Mouse (Mus musculus) embryonic facial prominence, embryonic 13.5 days (tissue): ENCODE data around the gene Pbdc1. TPM values are rescaled to one million over a fixed set of nuclear protein-coding genes. Genes with fewer than 3 reads are reported as not detected.
A peak's percentile ranks its signal among the peaks of the same experiment; 100 is the strongest.
"Not testable (repeated sequence)": the region's sequence is repeated elsewhere in the genome, so short reads cannot be mapped to it uniquely, and the experiment has no call there.

Source experiments
- ATAC-seq: fragments of 200-750 bp; cut with Nextera tagmentation; 2 replicates; pipeline ENCODE4 v1.8.0; 2017; ENCODE audit warnings: low read depth; ENCODE audit not compliant: insufficient number of reproducible peaks, insufficient read depth, low FRiP score, low TSS enrichment
- H3K27ac ChIP-seq: fragments of 300-500 bp; sonication (generic); 2 replicates; pipeline ENCODE4 v1.5.1; 2015; ENCODE audit warnings: moderate library complexity, mild to moderate bottlenecking, inconsistent platforms
- H3K27me3 ChIP-seq: fragments of 300-500 bp; sonication (generic); 2 replicates; pipeline ENCODE4 v1.6.1; 2015; ENCODE audit warnings: mild to moderate bottlenecking, inconsistent platforms
- H3K36me3 ChIP-seq: fragments of 300-500 bp; sonication (generic); 2 replicates; pipeline ENCODE4 v1.6.1; 2015; ENCODE audit warnings: mild to moderate bottlenecking, inconsistent platforms
- H3K4me1 ChIP-seq: fragments of 300-500 bp; sonication (generic); 2 replicates; pipeline ENCODE4 v1.6.1; 2015; ENCODE audit warnings: inconsistent platforms
- H3K4me2 ChIP-seq: fragments of 300-500 bp; sonication (generic); 2 replicates; pipeline ENCODE4 v1.6.1; 2015; ENCODE audit warnings: moderate library complexity, mild to moderate bottlenecking, inconsistent platforms
- H3K4me3 ChIP-seq: fragments of 300-500 bp; sonication (generic); 2 replicates; pipeline ENCODE4 v1.5.1; 2015; ENCODE audit warnings: mild to moderate bottlenecking, inconsistent platforms
- H3K9ac ChIP-seq: fragments of 300-500 bp; sonication (generic); 2 replicates; pipeline ENCODE4 v1.6.1; 2015; ENCODE audit warnings: mild to moderate bottlenecking, inconsistent platforms
- H3K9me3 ChIP-seq: fragments of 300-500 bp; sonication (generic); 2 replicates; pipeline ENCODE4 v1.6.1; 2016; ENCODE audit warnings: inconsistent platforms
- WGBS: fragments of 180-500 bp; shearing (Covaris S2); methylation state at CpG from one replicate; pipeline ENCODE4 v1.1.7; 2015; ENCODE audit warnings: mixed read lengths; 5-methylcytosine and 5-hydroxymethylcytosine counted together
- polyA plus RNA-seq: library from polyadenylated mRNA; unstranded; fragments of >200 nt; fragmentation: Nextera tagmentation; extraction: Ambion mirVana; gene quantifications from 2 replicates; pipeline ENCODE4 v1.2.1, GENCODE M21; 2015

Gene Pbdc1
- 70.2 and 70.8 TPM in 2 replicates for polyA plus RNA-seq

DNA sequence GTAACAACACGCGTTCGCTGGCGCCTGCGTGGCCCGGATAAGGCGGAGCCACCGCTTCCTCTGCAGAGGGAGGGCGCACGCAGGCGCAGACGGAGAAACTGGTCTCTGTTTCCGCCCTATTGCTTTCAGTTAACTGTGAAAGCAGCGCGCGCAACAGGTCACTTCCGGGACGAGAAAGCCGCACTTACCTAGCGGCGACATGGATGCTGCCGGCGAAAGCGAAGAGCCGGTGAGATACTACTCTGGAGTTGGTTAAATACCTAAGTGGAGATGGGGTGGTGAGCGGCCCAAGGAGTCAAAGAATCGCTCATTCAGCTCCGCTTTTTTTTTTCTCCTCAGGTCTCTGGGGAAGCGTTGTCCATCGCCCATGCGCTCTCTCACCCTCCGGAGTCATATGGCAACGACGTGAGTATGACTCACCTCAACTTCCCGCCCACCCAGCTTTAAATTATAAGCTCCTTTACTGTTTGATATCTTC lies at the start of gene Pbdc1:
TSS of gene Pbdc1 (plus strand) at position 142 of the 478 bp plus-strand sequence.
- Histone ChIP-seq H3K4me1 (no peaks in the 10 kb centered on the region), H3K27ac (no peak within 1 kb of the TSS), H3K4me3 (peak within 1 kb of the TSS; percentile 56), H3K9me3 (no peaks in the 10 kb centered on the region), H3K4me2 (peak within 1 kb of the TSS; percentile 67), H3K27me3 (no peaks in the 10 kb centered on the region), H3K9ac (peak within 1 kb of the TSS; percentile 71), H3K36me3 (peaks cover 12% of the 10 kb centered on the region; the same call in 1 of the 2 replicates)
- WGBS, result 1% methylated on average over 35 of the region's 35 CpGs
- peak; percentile 93 for ATAC-seq

DNA sequence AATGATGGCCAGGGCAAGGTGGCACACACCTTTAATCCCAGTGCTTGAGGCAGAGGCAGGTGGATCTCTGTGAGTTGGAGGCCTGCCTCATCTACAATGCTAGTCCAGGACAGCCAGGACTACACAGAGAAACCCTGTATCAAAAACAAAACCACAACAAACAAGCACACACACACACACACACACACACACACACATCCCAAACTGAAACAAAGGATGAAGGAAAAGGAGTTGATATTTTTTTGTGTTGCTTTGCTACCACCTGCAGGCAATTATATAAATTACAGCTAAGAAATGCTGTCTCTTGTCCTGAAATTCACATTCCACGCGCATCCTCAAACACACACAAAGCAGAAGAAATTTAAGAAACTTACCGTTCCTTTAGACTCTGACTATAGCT lies 41.9 kb upstream of the Pbdc1 start:
- no peak overlapping the region for H3K4me2 ChIP-seq
- H3K27me3 ChIP-seq, result no peaks in the 10 kb centered on the region
- no peak overlapping the region for H3K27ac ChIP-seq
- 74% methylated on average over 3 of the region's 3 CpGs for WGBS
- H3K4me3 ChIP-seq, result no peak overlapping the region
- H3K9me3 ChIP-seq, result no peaks in the 10 kb centered on the region
- no peak overlapping the region for H3K9ac ChIP-seq
- no peaks in the 10 kb centered on the region for H3K4me1 ChIP-seq
- peaks cover 9% of the 10 kb centered on the region for H3K36me3 ChIP-seq
- ATAC-seq, result no peak

DNA sequence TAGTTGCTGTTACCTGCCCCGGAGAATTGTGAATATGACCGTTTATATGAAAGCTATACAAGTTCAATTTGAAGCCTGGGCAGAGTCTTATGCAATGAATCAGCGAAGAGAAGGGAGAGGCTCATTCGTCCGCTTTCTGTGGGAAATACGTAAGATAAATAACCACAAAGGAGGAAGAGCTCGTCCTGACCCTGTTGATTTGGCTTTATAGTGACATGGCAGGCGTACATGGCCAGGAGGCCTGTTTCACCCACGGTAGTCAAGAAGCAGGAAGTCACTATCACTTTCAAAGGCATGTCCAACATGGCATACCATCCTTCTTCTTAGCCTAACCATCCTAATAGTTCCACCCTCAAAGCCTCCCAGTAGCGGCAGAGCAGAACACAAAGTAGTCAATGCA lies 15.3 kb upstream of the Pbdc1 start:
- Histone ChIP-seq H3K4me1 (peaks cover 6% of the 10 kb centered on the region), H3K4me3 (no peak overlapping the region), H3K27ac (no peak overlapping the region), H3K36me3 (peaks cover 77% of the 10 kb centered on the region), H3K9ac (no peak overlapping the region), H3K4me2 (no peak overlapping the region), H3K27me3 (no peaks in the 10 kb centered on the region), H3K9me3 (no peaks in the 10 kb centered on the region)
- WGBS, result 94% methylated on average over 10 of the region's 10 CpGs
- ATAC-seq, result no peak

GRCm38 (mm10) chrX:105064801-105065200 lies 14.8 kb upstream of the Pbdc1 start:
- no peaks in the 10 kb centered on the region for H3K27me3 ChIP-seq
- no peak for ATAC-seq
- H3K36me3 ChIP-seq, result peaks cover 72% of the 10 kb centered on the region
- no peaks in the 10 kb centered on the region for H3K9me3 ChIP-seq
- no peak overlapping the region for H3K27ac ChIP-seq
- H3K9ac ChIP-seq, result no peak overlapping the region
- no peak overlapping the region for H3K4me3 ChIP-seq
- WGBS, result 91% methylated on average over 4 of the region's 4 CpGs
- no peak overlapping the region for H3K4me2 ChIP-seq
- peaks cover 6% of the 10 kb centered on the region for H3K4me1 ChIP-seq

DNA sequence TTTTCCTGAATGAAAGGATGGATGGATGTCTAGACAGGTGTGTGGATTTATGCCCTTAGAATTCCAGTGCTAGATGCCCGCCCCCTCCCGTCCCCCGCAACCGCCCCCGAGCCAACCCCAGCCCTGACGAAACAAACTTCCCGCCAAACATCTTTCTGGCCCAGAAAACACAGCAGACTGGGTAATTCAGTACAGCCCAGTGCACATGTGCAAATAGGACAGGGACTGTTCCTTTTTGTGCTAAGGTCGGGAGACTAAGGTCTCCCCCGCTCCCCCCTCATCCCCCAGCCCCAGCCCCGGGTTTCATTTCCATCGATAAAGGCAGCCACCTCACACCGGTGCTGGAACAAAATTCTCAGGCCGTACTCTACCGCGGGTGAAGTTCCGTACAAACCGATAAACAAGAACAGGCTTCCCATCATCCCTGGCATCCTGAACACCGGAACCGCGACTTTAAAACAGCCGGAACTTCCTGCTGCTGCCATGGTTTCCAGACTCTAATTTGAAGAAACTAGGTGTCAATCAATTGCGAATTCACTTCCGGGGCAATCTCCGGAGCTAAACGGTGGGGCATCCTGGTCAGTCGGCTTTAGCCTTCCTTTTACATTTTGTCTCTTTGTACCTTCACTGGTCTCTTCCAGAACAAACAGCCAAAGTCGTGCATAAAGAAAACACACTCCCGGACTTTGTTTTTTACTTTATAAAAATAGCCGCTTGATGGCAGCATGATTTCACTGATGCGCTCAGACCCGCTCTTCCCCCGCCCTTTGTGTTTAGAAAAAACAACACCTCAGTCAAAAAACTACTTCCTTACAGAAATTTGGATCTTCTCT lies 9.7 kb upstream of the Pbdc1 start:
- peak; percentile 93 for ATAC-seq
- peaks cover 27% of the 10 kb centered on the region for H3K36me3 ChIP-seq
- H3K27ac ChIP-seq, result peak overlapping the region; percentile 83
- no peaks in the 10 kb centered on the region for H3K27me3 ChIP-seq
- peak overlapping the region; percentile 65 for H3K4me2 ChIP-seq
- peak overlapping the region; percentile 71 for H3K9ac ChIP-seq
- peak overlapping the region; percentile 62 for H3K4me3 ChIP-seq
- no peaks in the 10 kb centered on the region for H3K9me3 ChIP-seq
- WGBS, result 0% methylated on average over 32 of the region's 32 CpGs
- H3K4me1 ChIP-seq, result peaks cover 6% of the 10 kb centered on the region

DNA sequence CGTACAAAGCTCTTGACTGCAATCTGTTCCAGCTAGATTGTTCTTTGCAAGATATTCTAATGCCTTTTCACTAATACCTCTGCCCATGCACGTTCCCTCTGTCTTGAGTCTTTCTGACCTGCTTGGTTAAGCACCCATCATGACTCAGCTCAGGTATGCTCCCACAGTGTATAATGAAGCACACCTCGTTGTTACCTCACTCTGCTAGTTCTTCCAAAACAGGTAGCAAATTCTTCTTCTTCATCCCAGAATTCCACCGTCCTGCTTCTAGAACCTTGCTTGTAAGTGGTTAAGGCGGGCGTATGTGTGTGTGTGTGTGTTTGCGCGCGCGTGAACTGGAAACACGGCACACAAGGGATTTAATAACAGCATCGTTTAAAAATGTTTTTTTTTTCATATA lies 405 bp upstream of the Pbdc1 start:
- no peak; the same call in 1 of the 2 replicates for ATAC-seq
- Histone ChIP-seq H3K4me3 (peak overlapping the region; percentile 56), H3K27me3 (no peaks in the 10 kb centered on the region), H3K9ac (peak overlapping the region; percentile 71; the same call in 1 of the 2 replicates), H3K9me3 (no peaks in the 10 kb centered on the region), H3K4me2 (peak overlapping the region; percentile 67), H3K27ac (no peak overlapping the region), H3K36me3 (peaks cover 10% of the 10 kb centered on the region; the same call in 1 of the 2 replicates), H3K4me1 (no peaks in the 10 kb centered on the region)
- 10% methylated on average over 12 of the region's 12 CpGs for WGBS

DNA sequence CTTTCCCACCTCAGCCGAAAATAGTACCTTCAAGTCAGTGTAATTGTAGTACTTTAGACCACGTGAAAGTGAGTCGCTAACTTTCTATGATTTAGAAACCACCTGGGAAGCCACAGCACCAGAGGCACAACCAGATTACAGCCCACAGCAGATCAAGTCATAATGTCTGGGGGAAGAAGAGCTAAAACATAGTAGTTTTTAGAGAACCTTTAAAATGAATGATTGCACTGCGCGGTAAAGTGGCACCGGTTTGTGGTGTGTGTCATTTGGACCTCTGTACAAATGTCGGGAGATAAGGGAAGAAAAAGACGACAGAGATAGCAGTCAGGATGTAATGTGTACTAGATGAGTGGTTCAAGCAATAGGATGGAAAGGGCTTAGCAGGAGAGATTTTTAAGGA lies 540 bp downstream of the Pbdc1 start:
- peak overlapping the region; percentile 56 for H3K4me3 ChIP-seq
- no peaks in the 10 kb centered on the region for H3K27me3 ChIP-seq
- H3K9ac ChIP-seq, result peak overlapping the region; percentile 71
- no peak for ATAC-seq
- H3K36me3 ChIP-seq, result peaks cover 12% of the 10 kb centered on the region; the same call in 1 of the 2 replicates
- no peak overlapping the region for H3K27ac ChIP-seq
- H3K4me2 ChIP-seq, result peak overlapping the region; percentile 67
- H3K4me1 ChIP-seq, result no peaks in the 10 kb centered on the region
- H3K9me3 ChIP-seq, result no peaks in the 10 kb centered on the region
- 14% methylated on average over 8 of the region's 8 CpGs for WGBS

- H3K4me2 ChIP-seq, H3K9me3 ChIP-seq, H3K4me1 ChIP-seq, H3K27ac ChIP-seq, H3K27me3 ChIP-seq, ATAC-seq, H3K9ac ChIP-seq, H3K4me3 ChIP-seq: not testable (repeated sequence)
- 92% methylated on average over 7 of the region's 7 CpGs for WGBS
- H3K36me3 ChIP-seq, result peaks cover 19% of the 10 kb centered on the region; the same call in 1 of the 2 replicates
Measured at GRCm38 (mm10) chrX:105083013-105083412, 3.5 kb downstream of the Pbdc1 start.

- Histone ChIP-seq H3K36me3 (peaks cover 9% of the 10 kb centered on the region; the same call in 1 of the 2 replicates), H3K27ac (no peak overlapping the region), H3K4me3 (no peak overlapping the region), H3K4me2 (no peak overlapping the region), H3K9ac (no peak overlapping the region), H3K4me1 (no peaks in the 10 kb centered on the region), H3K27me3 (no peaks in the 10 kb centered on the region), H3K9me3 (no peaks in the 10 kb centered on the region)
- ATAC-seq, result no peak
- WGBS, result 46% methylated on average over 5 of the region's 5 CpGs
Measured at GRCm38 (mm10) chrX:105104175-105104574, 24.6 kb downstream of the Pbdc1 start.

DNA sequence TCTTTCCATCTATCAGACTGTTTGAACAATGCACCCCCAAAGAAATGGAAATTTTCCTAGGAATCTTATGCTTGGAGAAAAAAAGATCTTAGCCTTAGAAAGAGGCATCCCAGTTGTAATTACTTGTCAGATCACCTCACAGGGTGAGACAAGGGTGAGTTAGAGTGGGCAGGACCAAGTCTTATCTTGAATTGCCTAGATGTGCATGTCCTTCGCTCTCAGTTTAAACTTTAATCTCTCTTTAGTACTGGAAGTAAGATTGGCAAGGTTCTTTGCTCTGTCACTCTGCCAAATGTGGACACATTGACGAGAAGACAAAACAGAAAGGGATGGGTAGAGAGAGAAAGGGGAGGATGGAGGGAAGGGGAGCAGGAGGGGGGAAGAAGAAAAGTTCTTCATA lies 35.4 kb downstream of the Pbdc1 start:
- H3K9ac ChIP-seq, result no peak overlapping the region
- ATAC-seq, result no peak
- 88% methylated on average over 2 of the region's 2 CpGs for WGBS
- H3K4me3 ChIP-seq, result no peak overlapping the region
- no peak overlapping the region for H3K27ac ChIP-seq
- no peaks in the 10 kb centered on the region for H3K9me3 ChIP-seq
- no peaks in the 10 kb centered on the region for H3K4me1 ChIP-seq
- H3K27me3 ChIP-seq, result peaks cover 11% of the 10 kb centered on the region
- no peaks in the 10 kb centered on the region for H3K36me3 ChIP-seq
- no peak overlapping the region for H3K4me2 ChIP-seq

DNA sequence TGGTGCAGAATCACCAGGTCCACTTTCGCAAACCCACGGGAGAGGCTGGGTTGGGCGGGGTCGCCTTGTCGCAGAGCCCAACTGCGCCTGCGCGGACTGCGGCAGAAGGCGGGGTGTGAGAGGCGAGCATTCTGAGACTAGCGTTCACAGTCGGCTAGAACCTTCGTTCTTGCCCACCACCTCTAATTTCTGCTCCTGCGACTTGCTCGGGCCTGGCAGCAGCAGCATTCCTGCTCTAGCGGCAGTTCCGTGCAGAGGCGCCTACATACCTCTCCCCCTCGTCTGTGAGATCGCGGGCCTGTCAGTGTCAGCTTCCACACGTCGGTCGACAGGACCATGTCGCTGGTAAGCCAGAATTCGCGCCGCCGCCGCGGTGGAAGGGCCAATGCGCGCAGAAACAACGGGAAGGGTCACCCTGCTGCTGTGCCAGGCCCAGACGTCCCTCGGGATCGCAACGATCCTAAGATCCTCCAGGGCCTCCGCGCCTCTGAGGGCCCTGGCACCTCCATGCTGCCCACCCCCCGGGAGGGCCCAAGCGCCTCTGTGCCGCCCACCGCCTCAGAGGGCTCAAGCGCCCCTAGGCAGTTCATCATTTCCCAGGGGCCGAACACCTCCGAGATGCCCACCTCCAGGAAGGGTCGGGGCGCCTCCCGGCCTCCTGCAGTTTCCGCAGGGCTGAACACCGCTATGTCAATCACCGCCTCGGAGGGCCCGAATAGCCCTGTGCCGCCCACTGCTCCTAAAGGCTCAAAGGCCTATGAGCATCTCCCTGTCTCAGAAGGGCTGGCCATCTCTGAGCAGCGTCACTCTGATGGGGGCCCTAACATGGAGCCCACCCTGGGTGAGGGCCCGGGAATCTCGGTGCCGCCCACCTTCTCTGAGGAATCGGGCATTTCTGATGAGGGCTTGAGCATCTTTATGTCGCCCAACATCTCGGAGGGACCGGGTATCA lies 41.0 kb downstream of the Pbdc1 start, which contains the start of gene Magee1:
TSS of gene Magee1 (plus strand) at position 104 of the 952 bp plus-strand sequence.
- H3K9ac ChIP-seq, result peak within 1 kb of the TSS; percentile 80
- H3K4me1 ChIP-seq, result 0 out of 2 replicates have a peak, but pooled peaks cover 6% of the 10 kb centered on the region
- H3K36me3 ChIP-seq, result peaks cover 4% of the 10 kb centered on the region; the same call in 1 of the 2 replicates
- peak within 1 kb of the TSS; percentile 63 for H3K4me3 ChIP-seq
- peak within 1 kb of the TSS; percentile 48; the same call in 1 of the 2 replicates for H3K27ac ChIP-seq
- H3K9me3 ChIP-seq, result no peaks in the 10 kb centered on the region
- H3K4me2 ChIP-seq, result peak within 1 kb of the TSS; percentile 67
- WGBS, result 12% methylated on average over 65 of the region's 65 CpGs
- H3K27me3 ChIP-seq, result peaks cover 40% of the 10 kb centered on the region
- ATAC-seq, result peak; percentile 73; the same call in 1 of the 2 replicates
